Mouse (Mus musculus) cortical plate, adult 2 months (tissue): ENCODE data around the gene D330020A13Rik.

Experiments
- CTCF ChIP-seq: fragments of 200-500 bp; IDR thresholded peaks from 2 replicates; pipeline ENCODE4 v1.5.1; 2011; ENCODE audit warnings: mild to moderate bottlenecking, control low read depth, low read length; ENCODE audit not compliant: insufficient read depth; ENCODE audit errors: extremely low read depth
- POLR2A ChIP-seq: fragments of 200-500 bp; IDR thresholded peaks from 2 replicates; pipeline ENCODE4 v1.6.1; 2011; ENCODE audit warnings: mild to moderate bottlenecking, low read length, control low read depth; ENCODE audit not compliant: insufficient read depth; ENCODE audit errors: extremely low read depth

GRCm38 (mm10) chr6:120306859-120307594 is 12.9 kb downstream of the D330020A13Rik start:
- no peak for TF ChIP-seq CTCF
- TF ChIP-seq POLR2A, result no peak
